Mouse (Mus musculus) midbrain, embryonic 12.5 days (tissue): ENCODE results near the gene Mrvi1. TPM values are rescaled to one million over a fixed set of nuclear protein-coding genes. Genes with fewer than 3 reads are reported as not detected.

ENCODE experiments used
- ATAC-seq: fragments of 200-750 bp; cut with Nextera tagmentation; 2 replicates; pipeline ENCODE4 v1.8.0; 2017; ENCODE audit warnings: low read depth, moderate TSS enrichment, moderate library complexity; ENCODE audit not compliant: low FRiP score
- H3K27ac ChIP-seq: fragments of 300-500 bp; sonication (generic); replicated peaks from 2 replicates; pipeline ENCODE4 v1.5.1; 2016; ENCODE audit warnings: mild to moderate bottlenecking
- H3K27me3 ChIP-seq: fragments of 300-500 bp; sonication (generic); 2 replicates; pipeline ENCODE4 v1.6.1; 2016; ENCODE audit warnings: mild to moderate bottlenecking
- H3K36me3 ChIP-seq: fragments of 300-500 bp; sonication (generic); 2 replicates; pipeline ENCODE4 v1.6.1; 2016
- H3K4me1 ChIP-seq: fragments of 300-500 bp; sonication (generic); 2 replicates; pipeline ENCODE4 v1.6.1; 2016
- H3K4me2 ChIP-seq: fragments of 300-500 bp; sonication (generic); replicated peaks from 2 replicates; pipeline ENCODE4 v1.6.1; 2016; ENCODE audit warnings: mild to moderate bottlenecking, moderate library complexity
- H3K4me3 ChIP-seq: fragments of 300-500 bp; sonication (generic); 2 replicates; pipeline ENCODE4 v1.5.1; 2016; ENCODE audit warnings: mild to moderate bottlenecking
- H3K9ac ChIP-seq: fragments of 300-500 bp; sonication (generic); replicated peaks from 2 replicates; pipeline ENCODE4 v1.6.1; 2016; ENCODE audit warnings: mild to moderate bottlenecking, moderate library complexity
- H3K9me3 ChIP-seq: fragments of 300-500 bp; sonication (generic); 2 replicates; pipeline ENCODE4 v1.6.1; 2016; ENCODE audit warnings: mild to moderate bottlenecking
- WGBS: fragments of 180-500 bp; shearing (Covaris S2); methylation state at CpG from one replicate; pipeline ENCODE4 v1.1.7; 2016; 5-methylcytosine and 5-hydroxymethylcytosine counted together
- polyA plus RNA-seq: library from polyadenylated mRNA; unstranded; fragments of >200 nt; fragmentation: Nextera tagmentation; extraction: Ambion mirVana; gene quantifications from 2 replicates; pipeline ENCODE4 v1.2.1, GENCODE M21; 2016

Gene Mrvi1
- polyA plus RNA-seq, 1 experiment from 2014 or later = 1.8 TPM

DNA sequence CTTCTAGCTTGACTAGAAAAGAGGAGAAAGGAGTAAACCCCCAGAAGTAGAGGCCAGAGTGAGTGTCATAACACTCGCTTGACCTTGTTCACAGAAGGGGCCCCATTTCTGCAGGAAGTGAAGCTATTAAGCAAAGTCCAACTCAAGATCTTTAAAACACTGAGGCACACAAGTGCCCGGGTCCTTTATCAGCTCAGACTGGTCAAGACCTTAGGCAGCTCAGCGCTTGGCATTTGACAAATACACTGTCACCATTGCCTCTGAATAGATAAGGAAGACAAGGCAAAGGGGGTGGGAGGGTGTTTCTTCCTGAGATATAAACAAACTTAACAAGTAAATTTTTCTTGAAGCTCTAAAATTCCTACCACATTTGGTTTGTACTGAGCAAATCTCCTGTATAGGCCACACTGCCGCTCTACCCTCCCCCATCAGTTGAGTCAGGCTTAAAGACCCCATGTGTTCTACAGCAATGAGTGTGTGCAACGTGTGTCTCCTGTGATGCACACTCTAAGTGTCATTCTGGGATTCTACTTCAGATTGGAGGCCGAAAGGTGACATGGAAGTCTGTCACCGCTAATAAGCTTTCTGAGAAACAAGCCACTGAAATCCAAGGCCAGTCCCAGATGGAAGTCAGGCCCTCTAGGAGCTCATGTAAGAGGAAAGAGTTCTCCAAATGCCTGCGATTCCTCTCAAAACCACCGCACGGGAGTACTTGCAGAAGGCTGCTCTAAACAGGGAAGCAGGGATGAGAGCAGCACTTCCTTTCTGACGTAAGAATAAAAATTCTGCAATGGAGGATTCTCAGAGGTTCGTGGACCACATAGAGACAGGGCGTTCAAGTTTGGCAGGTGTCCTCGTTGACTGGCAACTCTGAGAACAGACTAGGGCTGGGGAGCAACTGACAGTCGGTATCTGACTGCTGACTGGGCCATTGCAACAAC lies 16.9 kb upstream of the Mrvi1 start:
- no peak overlapping the region for H3K27ac ChIP-seq

DNA sequence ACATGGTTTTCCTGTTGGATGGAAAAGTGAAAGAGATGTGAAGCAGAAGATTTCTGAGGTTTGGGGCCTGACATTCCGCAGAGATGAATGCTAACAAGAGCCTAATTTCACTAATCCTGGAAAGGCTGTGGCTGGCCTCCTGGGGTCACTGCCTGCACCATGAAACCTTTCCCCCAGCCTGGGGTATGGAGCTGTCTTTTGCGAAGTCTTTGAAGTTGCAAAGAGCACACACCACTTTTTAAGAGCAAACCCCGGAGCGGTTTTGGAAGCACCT lies 8.9 kb upstream of the Mrvi1 start:
- no peak overlapping the region for H3K4me3 ChIP-seq
- H3K27ac ChIP-seq = no peak overlapping the region
- WGBS = 24% methylated on average over 4 of the region's 4 CpGs
- no peak for ATAC-seq
- no peaks in the 10 kb centered on the region for H3K27me3 ChIP-seq
- no peak overlapping the region for H3K9ac ChIP-seq
- H3K4me2 ChIP-seq = no peak overlapping the region
- no peaks in the 10 kb centered on the region for H3K4me1 ChIP-seq
- H3K9me3 ChIP-seq = no peaks in the 10 kb centered on the region
- no peaks in the 10 kb centered on the region for H3K36me3 ChIP-seq

More for the DNA sequence above, 16.9 kb upstream of the Mrvi1 start:
- no peak overlapping the region for H3K9ac ChIP-seq
- H3K36me3 ChIP-seq = no peaks in the 10 kb centered on the region
- WGBS = 87% methylated on average over 15 of the region's 15 CpGs
- H3K27me3 ChIP-seq = no peaks in the 10 kb centered on the region
- no peak overlapping the region for H3K4me3 ChIP-seq
- H3K4me1 ChIP-seq = no peaks in the 10 kb centered on the region
- H3K9me3 ChIP-seq = no peaks in the 10 kb centered on the region
- no peak overlapping the region for H3K4me2 ChIP-seq
- no peak for ATAC-seq

DNA sequence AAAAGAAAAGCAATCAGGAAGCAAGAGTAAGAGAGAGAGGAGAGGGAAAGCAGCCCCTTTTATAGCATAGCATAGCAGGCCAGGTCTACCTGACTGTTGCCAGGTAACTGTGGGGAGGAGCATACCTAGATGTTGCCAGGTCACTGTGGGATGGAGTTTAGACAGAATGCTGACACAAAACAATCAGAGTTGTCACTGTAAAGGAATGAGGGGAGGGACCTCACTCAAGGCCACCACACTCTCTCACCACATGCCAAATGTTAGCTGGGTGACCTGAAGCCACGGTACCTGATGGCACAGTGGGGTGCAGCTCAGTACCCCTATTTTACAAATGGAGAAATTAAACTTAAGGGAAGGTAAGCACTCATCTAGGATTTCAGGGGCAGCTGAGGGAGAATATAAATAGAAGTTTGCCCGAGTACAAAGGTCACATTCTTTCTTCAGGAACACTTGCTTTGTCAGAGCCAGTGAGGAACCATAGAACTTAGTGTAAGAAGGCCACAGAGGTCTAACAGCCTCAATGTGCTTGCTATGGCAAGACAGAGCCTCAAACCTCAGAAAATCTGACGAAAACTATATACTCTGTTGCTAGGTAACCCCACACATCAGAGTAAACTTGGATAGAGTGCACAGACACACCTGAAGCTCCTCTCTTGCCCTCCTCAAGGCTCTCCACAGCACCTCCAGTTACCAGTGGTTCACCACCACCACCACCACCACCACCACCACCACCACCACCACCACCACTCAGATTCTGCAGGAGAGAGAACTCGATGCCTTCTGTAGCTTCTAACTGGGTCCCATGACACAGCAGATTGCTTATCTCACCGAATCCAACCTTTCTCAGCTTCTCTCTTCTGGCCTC lies 8.3 kb upstream of the Mrvi1 start:
- Histone ChIP-seq H3K4me2 (no peak overlapping the region), H3K27ac (no peak overlapping the region), H3K4me3 (no peak overlapping the region), H3K9ac (no peak overlapping the region), H3K36me3 (no peaks in the 10 kb centered on the region), H3K4me1 (no peaks in the 10 kb centered on the region), H3K9me3 (no peaks in the 10 kb centered on the region), H3K27me3 (no peaks in the 10 kb centered on the region)
- 66% methylated on average over 5 of the region's 5 CpGs for WGBS
- no peak for ATAC-seq

DNA sequence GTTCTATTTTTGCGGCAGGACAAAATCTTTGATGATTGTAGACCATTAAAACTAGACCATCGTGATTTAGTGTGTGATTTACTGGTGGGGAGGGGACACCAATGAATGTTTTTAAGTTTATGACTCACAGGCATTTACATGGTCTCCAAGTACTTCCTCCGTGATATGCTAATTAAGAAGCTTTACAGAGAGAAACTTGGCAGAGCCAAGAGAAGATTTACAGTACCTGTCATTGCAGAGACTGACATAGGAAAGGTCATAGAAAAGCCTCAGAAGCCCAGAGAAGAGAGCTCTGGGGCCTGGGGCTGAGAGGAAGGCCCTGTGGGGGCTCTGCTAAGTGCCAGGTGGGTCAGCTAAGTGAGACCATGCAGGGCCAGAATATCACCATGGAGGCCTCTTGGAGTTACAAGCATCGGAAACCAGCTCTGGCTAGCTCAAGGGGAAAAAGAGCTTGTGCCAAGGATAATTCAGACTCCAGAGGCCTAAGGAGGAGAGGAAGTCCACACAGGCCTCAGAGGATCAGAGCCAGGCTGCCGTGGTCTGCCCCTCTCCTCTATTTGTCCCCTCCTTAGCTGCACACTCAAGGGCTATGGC lies 7.1 kb upstream of the Mrvi1 start:
- Histone ChIP-seq H3K27ac (no peak overlapping the region), H3K4me1 (no peaks in the 10 kb centered on the region), H3K4me3 (no peak overlapping the region), H3K9me3 (no peaks in the 10 kb centered on the region), H3K9ac (no peak overlapping the region), H3K27me3 (no peaks in the 10 kb centered on the region), H3K36me3 (no peaks in the 10 kb centered on the region), H3K4me2 (no peak overlapping the region)
- no peak for ATAC-seq
- WGBS = 85% methylated on average over 5 of the region's 5 CpGs

DNA sequence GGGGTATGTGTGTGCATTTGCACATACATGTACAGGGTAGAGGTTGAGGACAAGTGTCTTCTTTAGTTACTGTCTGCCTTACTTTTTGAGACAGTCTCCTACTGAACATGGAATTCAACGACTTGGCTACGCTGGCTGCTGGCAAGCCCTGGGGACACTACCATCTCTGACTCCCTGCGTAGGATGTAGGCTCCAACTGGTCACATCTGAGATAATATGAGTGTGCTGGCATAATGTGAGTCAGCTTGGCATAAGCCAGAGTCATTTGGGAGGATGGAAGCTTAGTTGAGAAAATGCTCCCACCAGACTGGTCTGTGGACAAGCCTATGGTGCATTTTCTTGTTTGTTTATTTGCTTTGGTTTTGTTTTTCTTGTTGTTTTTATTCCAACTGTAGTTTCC lies 5.8 kb upstream of the Mrvi1 start:
- no peaks in the 10 kb centered on the region for H3K27me3 ChIP-seq
- no peak overlapping the region for H3K27ac ChIP-seq
- no peak overlapping the region for H3K4me2 ChIP-seq
- 89% methylated on average over 3 of the region's 3 CpGs for WGBS
- no peak overlapping the region for H3K9ac ChIP-seq
- H3K36me3 ChIP-seq = no peaks in the 10 kb centered on the region
- no peaks in the 10 kb centered on the region for H3K9me3 ChIP-seq
- no peak overlapping the region for H3K4me3 ChIP-seq
- no peak for ATAC-seq
- H3K4me1 ChIP-seq = no peaks in the 10 kb centered on the region

DNA sequence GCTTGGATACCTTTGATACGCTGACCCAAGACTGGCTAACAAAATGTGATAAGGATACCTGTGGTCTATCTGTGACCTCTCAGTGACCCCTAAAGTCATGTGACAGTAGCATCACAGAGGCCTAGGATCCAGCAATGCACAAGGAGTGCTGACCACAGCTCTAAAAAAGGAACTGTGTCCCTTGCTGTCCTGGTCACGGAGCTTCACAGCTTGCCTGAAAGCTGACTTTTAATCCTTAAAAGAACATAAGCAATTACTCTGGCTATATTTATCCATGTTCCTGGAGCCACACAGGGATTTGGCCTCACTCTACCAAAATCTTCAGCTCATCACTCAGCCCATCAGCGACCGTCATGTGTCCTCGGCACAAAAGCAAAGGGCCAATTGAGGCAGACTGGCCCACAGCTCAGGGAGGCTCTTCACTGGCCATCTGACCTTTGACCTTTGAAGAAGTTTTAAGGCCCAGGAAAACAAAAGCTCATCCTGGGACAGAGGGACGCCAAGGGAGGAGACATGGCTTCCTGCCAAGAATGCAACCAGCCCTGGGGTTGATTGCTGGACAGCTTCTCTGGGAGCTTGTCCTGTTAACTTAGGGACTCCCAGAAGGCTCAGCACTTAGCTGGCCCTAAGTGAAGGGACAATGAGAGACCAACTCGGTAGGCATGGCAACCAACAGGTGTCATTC lies 3.5 kb upstream of the Mrvi1 start:
- Histone ChIP-seq H3K27ac (no peak overlapping the region), H3K9ac (no peak overlapping the region), H3K4me2 (no peak overlapping the region), H3K9me3 (no peaks in the 10 kb centered on the region), H3K36me3 (no peaks in the 10 kb centered on the region), H3K4me1 (no peaks in the 10 kb centered on the region), H3K4me3 (no peak overlapping the region), H3K27me3 (no peaks in the 10 kb centered on the region)
- ATAC-seq = no peak
- 61% methylated on average over 7 of the region's 7 CpGs for WGBS

DNA sequence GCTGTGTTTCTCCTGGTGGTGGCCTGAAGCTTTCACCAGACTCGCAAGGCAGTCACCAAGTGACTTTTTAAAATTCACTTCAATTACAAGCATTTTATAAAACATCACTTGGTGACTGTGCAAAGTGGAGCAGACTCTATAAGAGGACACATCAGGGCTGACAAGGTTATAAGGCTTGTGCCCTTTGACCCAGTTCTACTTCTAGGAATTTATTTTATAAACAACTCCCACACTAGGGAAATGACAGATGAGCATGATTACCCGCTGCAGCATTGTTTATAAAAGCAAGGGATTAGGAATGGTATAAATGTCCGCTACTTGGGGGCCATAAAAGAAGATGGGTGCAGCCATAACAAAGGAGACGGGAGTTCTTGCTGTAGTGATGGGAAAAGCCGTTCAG lies 1.4 kb upstream of the Mrvi1 start:
- H3K36me3 ChIP-seq = no peaks in the 10 kb centered on the region
- H3K4me2 ChIP-seq = no peak overlapping the region
- no peak overlapping the region for H3K9ac ChIP-seq
- H3K4me3 ChIP-seq = no peak overlapping the region
- no peak for ATAC-seq
- H3K4me1 ChIP-seq = no peaks in the 10 kb centered on the region
- no peak overlapping the region for H3K27ac ChIP-seq
- no peaks in the 10 kb centered on the region for H3K9me3 ChIP-seq
- WGBS = 75% methylated on average over 5 of the region's 5 CpGs
- H3K27me3 ChIP-seq = no peaks in the 10 kb centered on the region

DNA sequence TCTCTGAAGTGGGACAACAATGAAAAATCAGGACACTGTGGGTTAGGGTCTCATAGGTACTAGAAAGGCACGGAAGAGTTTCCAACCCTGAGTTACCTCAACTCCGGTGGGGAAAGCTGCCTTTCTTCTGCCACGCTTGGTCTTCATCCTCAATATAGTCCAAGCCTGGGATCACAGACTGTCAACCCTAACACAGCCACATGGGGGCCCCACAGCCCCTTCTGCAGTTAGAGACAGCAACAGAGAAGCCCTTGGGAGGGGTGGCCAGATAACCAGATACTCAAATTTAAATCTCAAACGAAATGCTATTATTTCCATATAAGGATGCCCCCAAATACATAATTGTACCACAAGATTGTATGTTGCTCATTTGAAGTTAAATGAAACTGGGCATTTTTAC lies 503 bp upstream of the Mrvi1 start:
- 64% methylated on average over 4 of the region's 4 CpGs for WGBS
- no peaks in the 10 kb centered on the region for H3K27me3 ChIP-seq
- H3K9me3 ChIP-seq = no peaks in the 10 kb centered on the region
- H3K36me3 ChIP-seq = no peaks in the 10 kb centered on the region
- no peak for ATAC-seq
- H3K4me3 ChIP-seq = no peak overlapping the region
- no peak overlapping the region for H3K27ac ChIP-seq
- H3K4me2 ChIP-seq = no peak overlapping the region
- H3K4me1 ChIP-seq = no peaks in the 10 kb centered on the region
- H3K9ac ChIP-seq = no peak overlapping the region

DNA sequence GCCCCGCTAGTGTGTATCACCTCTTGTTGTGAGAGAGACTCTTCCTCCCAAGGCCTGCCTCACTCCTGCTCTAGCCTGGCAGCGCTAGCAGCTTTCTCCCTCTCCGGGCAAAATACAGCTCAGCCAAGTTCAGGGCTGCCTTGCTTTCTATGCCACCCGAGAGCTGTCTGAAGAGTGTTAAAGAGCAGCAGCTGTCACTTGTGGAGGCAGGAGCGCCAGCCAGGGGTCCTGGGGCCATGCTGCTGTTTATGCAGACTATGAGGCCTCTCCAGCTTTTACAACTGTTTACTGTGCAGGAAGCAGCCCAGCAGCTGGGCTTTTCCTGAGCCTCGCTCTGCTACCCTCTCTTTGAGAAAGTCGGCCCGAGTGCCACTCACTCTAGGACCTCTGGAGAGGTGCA lies 1.2 kb downstream of the Mrvi1 start:
- H3K27ac ChIP-seq = no peak overlapping the region
- WGBS = 73% methylated on average over 8 of the region's 8 CpGs
- H3K9me3 ChIP-seq = no peaks in the 10 kb centered on the region
- no peaks in the 10 kb centered on the region for H3K4me1 ChIP-seq
- no peak for ATAC-seq
- no peak overlapping the region for H3K4me3 ChIP-seq
- no peak overlapping the region for H3K4me2 ChIP-seq
- H3K27me3 ChIP-seq = no peaks in the 10 kb centered on the region
- no peaks in the 10 kb centered on the region for H3K36me3 ChIP-seq
- H3K9ac ChIP-seq = no peak overlapping the region

DNA sequence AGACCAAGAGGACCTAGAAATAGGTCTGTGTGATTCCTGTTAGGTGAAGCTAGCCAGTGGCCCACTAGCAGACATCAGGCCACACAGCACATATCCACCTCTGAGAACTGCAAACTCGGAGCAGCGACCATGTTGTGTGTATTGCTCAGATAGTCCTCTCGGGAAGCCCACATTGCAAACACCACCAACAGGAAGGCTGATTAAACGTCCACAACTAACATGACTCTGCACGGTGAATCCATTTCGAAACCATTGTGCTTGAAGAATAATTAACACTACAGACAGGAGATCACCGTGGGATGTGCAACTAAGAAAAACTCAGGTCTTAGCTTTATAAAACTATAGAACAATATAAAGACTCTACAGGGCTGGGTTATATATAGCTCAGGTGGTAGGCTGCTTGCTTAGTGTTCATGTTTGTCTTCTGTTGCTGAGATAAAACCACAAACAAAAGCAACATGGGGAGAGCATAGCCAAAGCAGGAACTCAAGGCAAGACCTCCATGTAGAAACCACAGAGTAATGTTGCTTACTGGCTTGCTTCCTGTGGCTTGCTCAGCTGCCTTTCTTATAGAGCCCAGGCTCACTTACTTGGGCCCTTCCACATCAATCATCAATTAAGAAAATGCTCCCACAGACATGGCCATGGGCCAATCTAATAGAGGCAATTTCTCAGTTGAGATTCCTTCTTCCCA lies 4.4 kb downstream of the Mrvi1 start:
- Histone ChIP-seq H3K27ac (no peak overlapping the region), H3K9ac (no peak overlapping the region), H3K4me2 (no peak overlapping the region), H3K4me1 (no peaks in the 10 kb centered on the region), H3K4me3 (no peak overlapping the region), H3K27me3 (no peaks in the 10 kb centered on the region), H3K9me3 (no peaks in the 10 kb centered on the region), H3K36me3 (no peaks in the 10 kb centered on the region)
- 88% methylated on average over 7 of the region's 7 CpGs for WGBS
- no peak for ATAC-seq

DNA sequence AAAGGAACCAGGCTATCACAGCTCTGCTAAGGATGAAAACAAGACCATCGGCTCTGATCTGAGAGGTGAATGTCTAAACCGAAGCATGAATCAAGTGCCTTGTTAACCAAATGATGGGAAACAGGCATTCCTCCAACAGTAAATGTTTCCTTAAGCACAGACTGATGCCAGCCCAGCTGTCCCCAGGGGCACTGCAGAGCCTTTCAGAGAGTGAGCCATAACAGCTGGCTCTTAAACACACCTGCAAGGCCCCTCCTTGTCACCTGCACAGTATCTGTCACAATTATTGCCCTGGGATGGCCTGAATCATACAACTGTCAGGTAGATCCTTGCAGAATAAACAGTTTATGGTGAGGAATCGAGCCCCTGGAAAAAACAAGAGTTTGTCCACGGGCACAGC lies 8.8 kb downstream of the Mrvi1 start:
- Histone ChIP-seq H3K36me3 (no peaks in the 10 kb centered on the region), H3K4me2 (no peak overlapping the region), H3K9me3 (no peaks in the 10 kb centered on the region), H3K9ac (no peak overlapping the region), H3K4me1 (no peaks in the 10 kb centered on the region), H3K4me3 (no peak overlapping the region), H3K27me3 (no peaks in the 10 kb centered on the region), H3K27ac (no peak overlapping the region)
- WGBS = 83% methylated on average over 4 of the region's 4 CpGs
- no peak for ATAC-seq
